Mouse (Mus musculus): ENCODE data around the gene Sycp3. TPM values are rescaled to one million over a fixed set of nuclear protein-coding genes. Genes with fewer than 3 reads are reported as not detected.
"Not testable (repeated sequence)": the region's sequence is repeated elsewhere in the genome, so short reads cannot be mapped to it uniquely, and the experiment has no call there.

Sycp3 gene
- total RNA-seq (2022): 1 to 10 TPM; 1.0 to 1.6 (median 1.1) TPM

GRCm38 (mm10) chr10:88459502-88459992, at the start of gene Sycp3:
Sycp3 (plus strand) TSS chr10:88459569.
- no peak for DNase-seq (ENCODE audit: low spot score in 2 of 2)

- DNase-seq (ENCODE audit: low spot score in 2 of 2): no peak
Observed at GRCm38 (mm10) chr10:88409751-88410150, 49.6 kb upstream of the Sycp3 start.

- no peak for DNase-seq (ENCODE audit: low spot score in 2 of 2)
Observed at GRCm38 (mm10) chr10:88412290-88412995, 46.9 kb upstream of the Sycp3 start.

- DNase-seq (ENCODE audit: low spot score in 2 of 2): no peak
Observed at GRCm38 (mm10) chr10:88417686-88418085, 41.7 kb upstream of the Sycp3 start.

DNA sequence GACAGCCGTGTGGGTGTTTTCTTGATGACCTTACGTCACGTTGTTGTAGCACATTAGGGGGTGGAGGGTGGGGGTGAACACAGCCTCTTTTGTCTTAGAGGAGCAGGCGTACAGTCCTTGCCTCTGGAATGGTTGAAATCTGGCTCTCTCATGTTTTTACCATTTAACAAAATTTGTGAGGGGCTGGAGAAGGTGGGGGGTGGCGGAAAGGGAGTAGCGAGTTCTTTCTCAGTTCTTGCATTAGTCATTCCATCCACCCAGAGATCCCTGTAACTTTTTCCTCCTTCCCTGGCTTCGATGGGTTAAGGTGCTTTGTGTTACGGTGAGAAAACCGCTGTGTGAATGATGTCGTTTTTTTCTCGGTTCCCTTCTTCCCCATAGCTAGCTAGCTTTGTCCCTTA, 39.2 kb upstream of the Sycp3 start:
- no peak for DNase-seq (ENCODE audit: low spot score in 2 of 2)

GRCm38 (mm10) chr10:88420655-88421435, 38.5 kb upstream of the Sycp3 start:
- no peak for DNase-seq (ENCODE audit: low spot score in 2 of 2)

- DNase-seq (ENCODE audit: low spot score in 2 of 2): peak in 1 of 2 experiments; percentile 34
Observed at GRCm38 (mm10) chr10:88426158-88426816, 33.1 kb upstream of the Sycp3 start.

GRCm38 (mm10) chr10:88426896-88427295, 32.5 kb upstream of the Sycp3 start:
- no peak for DNase-seq (ENCODE audit: low spot score in 2 of 2)

- DNase-seq (ENCODE audit: low spot score in 2 of 2): no peak
Observed at GRCm38 (mm10) chr10:88427998-88428397, 31.4 kb upstream of the Sycp3 start.

GRCm38 (mm10) chr10:88441224-88441623, 18.1 kb upstream of the Sycp3 start:
- no peak for DNase-seq (ENCODE audit: low spot score in 2 of 2)

- peak; percentile 43 to 47 for DNase-seq (ENCODE audit: low spot score in 2 of 2)
Observed at GRCm38 (mm10) chr10:88451221-88451620, 8.1 kb upstream of the Sycp3 start.

DNA sequence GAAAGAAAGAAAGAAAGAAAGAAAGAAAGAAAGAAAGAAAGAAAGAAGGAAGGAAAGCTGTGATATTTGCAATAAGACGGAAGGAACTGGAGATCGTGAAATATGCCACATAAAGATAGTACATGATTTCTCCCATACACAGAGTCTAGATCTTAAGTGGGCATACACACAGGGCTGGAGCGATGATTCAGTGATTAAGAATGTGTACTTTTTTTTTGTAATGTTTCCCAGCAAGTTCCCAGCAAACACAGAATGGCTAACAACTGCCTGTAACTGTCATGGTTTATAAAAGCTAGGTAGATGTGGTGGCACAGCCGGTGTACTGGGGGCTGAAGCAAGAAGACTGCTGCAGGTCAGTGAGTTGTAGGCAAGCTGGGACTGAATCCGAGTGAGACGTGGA, 7.4 kb upstream of the Sycp3 start:
- no peak for DNase-seq (ENCODE audit: low spot score in 2 of 2)

DNA sequence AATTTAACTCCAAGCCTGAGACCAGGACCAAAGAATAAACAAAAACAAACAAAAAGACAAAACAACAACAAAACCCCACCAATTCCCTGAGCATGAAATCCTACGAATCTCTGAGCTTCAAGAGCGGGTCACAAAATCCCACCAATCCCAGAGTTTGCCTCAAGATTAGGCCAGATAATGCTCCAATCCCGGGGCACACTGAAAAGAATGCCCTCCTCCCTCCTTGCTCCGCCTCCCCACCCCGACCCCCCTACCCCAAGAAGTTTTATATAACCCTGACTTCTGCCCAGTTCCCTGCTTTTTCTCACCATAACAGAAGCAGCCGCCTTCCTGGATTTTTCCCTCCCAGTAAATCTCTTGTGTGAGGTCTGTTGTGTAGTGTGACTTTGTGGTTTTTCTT, 1.6 kb upstream of the Sycp3 start:
- no peak for DNase-seq (ENCODE audit: low spot score in 2 of 2)

DNA sequence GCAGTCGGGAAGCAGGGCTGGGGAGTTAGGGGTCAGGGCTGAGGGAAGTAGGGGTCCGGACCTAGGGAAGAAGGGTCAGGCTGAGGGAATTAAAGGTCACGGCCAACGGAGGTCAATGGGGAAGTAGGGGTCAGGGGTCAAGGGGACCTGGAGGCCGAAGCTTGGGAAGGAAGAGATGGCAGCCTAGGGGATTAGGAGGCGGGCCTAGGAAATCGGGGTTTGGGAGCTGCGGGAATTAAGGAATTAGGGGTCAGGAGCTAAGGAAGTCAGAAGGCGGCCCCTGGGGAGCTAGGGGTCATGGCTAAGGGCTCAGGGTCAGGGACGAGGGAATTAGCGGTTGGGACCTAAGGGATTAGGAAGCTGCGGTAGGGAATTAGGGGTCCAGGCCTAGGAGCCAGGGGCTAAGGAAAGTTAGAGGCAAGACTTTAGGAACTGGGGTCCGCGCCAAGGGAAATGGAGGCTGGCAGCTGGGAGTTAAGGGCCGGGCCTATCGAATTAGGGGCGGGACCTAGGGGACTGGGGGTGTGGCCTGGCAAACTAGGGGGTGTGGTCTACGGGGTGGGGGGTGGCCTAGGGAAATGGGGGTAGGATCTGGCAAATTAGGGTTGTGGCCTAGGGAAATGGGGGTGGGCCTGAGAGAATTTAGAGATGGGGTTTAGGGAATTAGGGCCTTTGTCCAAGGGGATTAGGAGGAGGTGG, 902 bp downstream of the Sycp3 start:
- DNase-seq (ENCODE audit: low spot score in 2 of 2): no peak

GRCm38 (mm10) chr10:88482866-88483265, 23.5 kb downstream of the Sycp3 start:
- DNase-seq (ENCODE audit: low spot score in 2 of 2): not testable (repeated sequence)

DNA sequence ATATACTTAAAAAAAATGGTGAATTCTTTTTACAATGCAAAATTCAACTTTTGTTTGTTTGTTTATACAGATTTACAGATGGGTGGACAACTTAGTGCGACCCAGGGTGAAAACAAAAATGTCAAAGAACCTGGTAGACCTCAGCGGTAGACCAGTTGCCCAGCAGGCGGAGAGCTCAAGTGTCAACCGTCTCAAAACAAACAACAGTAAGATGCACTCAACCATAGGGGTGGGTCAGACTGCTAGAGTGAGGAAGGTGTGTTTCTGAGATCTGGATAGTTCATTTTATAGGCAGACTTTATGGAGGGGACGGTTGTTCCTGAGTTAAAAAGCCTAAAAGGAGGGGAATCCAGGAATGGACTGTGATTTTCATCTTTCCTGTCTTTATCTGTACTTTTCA, 29.3 kb downstream of the Sycp3 start:
- DNase-seq (ENCODE audit: low spot score in 2 of 2): no peak

GRCm38 (mm10) chr10:88491632-88492031, 32.3 kb downstream of the Sycp3 start:
- no peak for DNase-seq (ENCODE audit: low spot score in 2 of 2)

DNA sequence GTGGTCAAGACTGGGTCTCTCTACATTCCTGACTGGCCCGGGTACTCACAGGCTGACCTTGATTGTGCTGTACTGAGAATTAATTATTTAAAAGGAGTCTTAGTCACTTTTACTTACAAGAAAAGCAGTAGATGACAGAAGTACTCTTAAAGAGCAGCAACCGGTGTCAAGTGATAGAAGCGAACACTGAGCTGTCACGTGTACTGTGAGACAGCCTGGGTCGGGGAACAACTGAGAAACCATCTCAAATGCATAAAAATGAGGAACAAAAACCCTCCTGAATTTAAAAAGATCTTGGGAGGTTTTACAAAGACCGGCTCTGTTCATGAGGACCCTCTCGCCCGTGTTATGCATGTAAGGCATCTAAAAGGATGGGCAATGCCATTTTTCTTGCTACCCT, 33.3 kb downstream of the Sycp3 start:
- no peak for DNase-seq (ENCODE audit: low spot score in 2 of 2)

GRCm38 (mm10) chr10:88494959-88495587, 35.7 kb downstream of the Sycp3 start:
- DNase-seq (ENCODE audit: low spot score in 2 of 2): no peak

DNA sequence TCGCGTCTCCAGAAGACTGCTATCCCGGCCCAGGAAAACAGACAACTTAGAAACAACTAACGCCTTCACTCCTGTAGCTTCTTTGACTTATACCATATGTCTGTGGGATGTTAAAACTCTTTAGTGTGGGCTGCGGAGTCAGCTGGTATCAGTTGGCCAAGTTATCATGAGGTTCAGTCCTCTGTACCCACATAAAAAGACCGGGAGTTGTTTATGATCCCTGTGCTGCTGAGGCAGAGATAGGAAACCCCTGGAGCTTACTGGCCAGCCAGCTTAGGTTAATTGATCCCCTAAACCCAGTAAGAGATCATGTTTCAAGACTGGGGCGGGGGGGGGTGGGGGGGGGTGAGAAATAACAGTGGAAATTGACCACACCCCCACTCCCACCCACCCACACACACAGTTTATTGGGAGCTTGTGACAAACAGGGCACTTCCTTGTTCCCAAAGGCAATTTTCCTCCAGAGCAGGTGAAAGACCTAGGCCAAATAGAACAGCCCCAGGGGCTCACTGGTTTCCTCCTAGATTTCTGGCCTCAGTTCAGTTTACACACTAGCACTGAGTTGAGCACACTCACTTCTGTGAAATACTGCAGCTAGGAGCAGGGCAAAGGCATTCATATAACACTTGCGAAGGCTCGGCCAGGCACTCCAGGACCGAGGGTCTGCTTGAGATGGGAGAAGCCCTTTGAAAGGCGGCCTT, 37.6 kb downstream of the Sycp3 start:
- DNase-seq (ENCODE audit: low spot score in 2 of 2): no peak

Measured in layer of hippocampus, adult 8-10 months (tissue).